Mouse (Mus musculus) embryonic facial prominence, embryonic 12.5 days (tissue): Measurements from ENCODE around the gene Scrt2. TPM values are rescaled to one million over a fixed set of nuclear protein-coding genes. Genes with fewer than 3 reads are reported as not detected.
"Not testable (repeated sequence)": the region's sequence is repeated elsewhere in the genome, so short reads cannot be mapped to it uniquely, and the experiment has no call there.

Source experiments
- ATAC-seq: fragments of 200-750 bp; cut with Nextera tagmentation; 2 replicates; pipeline ENCODE4 v1.8.0; 2017; ENCODE audit not compliant: insufficient number of reproducible peaks, insufficient read depth, low FRiP score, low TSS enrichment
- H3K27ac ChIP-seq: fragments of 300-500 bp; sonication (generic); 2 replicates; pipeline ENCODE4 v1.5.1; 2016; ENCODE audit warnings: mild to moderate bottlenecking
- H3K27me3 ChIP-seq: fragments of 300-500 bp; sonication (generic); 2 replicates; pipeline ENCODE4 v1.6.1; 2016; ENCODE audit warnings: mild to moderate bottlenecking, moderate library complexity
- H3K36me3 ChIP-seq: fragments of 300-500 bp; sonication (generic); 2 replicates; pipeline ENCODE4 v1.6.1; 2016; ENCODE audit warnings: mild to moderate bottlenecking
- H3K4me1 ChIP-seq: fragments of 300-500 bp; sonication (generic); 2 replicates; pipeline ENCODE4 v1.6.1; 2016
- H3K4me2 ChIP-seq: fragments of 300-500 bp; sonication (generic); replicated peaks from 2 replicates; pipeline ENCODE4 v1.6.1; 2016; ENCODE audit warnings: mild to moderate bottlenecking, moderate library complexity
- H3K4me3 ChIP-seq: fragments of 300-500 bp; sonication (generic); 2 replicates; pipeline ENCODE4 v1.5.1; 2016; ENCODE audit warnings: mild to moderate bottlenecking
- H3K9ac ChIP-seq: fragments of 300-500 bp; sonication (generic); 2 replicates; pipeline ENCODE4 v1.6.1; 2016; ENCODE audit warnings: mild to moderate bottlenecking, moderate library complexity
- H3K9me3 ChIP-seq: fragments of 300-500 bp; sonication (generic); 2 replicates; pipeline ENCODE4 v1.6.1; 2016; ENCODE audit warnings: mild to moderate bottlenecking, moderate library complexity
- WGBS: fragments of 180-500 bp; shearing (Covaris S2); methylation state at CpG from one replicate; pipeline ENCODE4 v1.1.7; 2016; 5-methylcytosine and 5-hydroxymethylcytosine counted together
- polyA plus RNA-seq: library from polyadenylated mRNA; unstranded; fragments of >200 nt; fragmentation: Nextera tagmentation; extraction: Ambion mirVana; gene quantifications from 2 replicates; pipeline ENCODE4 v1.2.1, GENCODE M21; 2016

Scrt2 gene
- polyA plus RNA-seq, 1 experiment from 2014 or later, result 1.4 TPM

DNA sequence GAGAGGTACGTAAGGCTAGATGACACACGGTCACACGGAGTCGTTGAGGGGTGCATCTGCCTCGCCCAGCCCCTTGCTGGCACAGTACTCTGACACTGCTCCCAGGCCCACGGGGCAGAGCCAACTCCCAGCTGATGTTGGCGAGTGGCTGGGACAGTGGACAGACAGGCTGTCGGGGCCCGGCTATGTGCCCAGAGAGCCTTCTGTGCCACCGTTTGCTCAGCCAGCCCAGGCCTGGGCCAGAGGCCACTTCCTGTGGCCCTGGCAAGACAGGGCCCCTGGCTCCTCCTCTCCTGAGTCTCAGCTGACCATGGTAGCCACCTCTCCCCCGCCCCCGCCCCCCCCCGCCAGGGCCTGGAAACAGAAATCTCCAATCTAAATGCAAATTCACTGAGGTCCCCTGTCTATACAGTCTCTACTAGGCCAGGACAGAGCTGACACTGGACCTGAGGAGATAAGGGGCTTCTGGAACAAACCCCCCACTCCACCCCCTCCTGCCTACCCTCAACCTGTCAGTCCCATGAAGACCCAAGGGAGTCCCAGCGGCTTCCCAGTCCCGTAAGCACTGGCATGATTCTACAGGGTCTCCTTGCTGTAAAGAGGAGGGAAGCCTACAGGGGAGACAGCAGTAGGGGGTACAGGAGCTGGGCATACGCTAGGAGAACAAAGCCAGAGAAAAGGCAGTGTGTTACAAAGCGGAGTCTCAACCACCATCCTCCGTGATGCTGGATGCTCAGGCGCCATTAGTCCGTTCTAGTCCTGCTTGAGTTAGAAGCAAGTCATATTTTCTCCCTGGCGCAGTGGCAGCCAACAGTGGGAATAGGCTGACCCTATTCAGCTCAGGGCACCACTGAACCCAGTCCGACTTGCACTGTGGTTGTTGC is 24.7 kb upstream of the Scrt2 start:
- no peak overlapping the region for H3K9ac ChIP-seq
- no peak overlapping the region for H3K4me3 ChIP-seq
- H3K9me3 ChIP-seq, result no peaks in the 10 kb centered on the region
- H3K27me3 ChIP-seq, result peaks cover 29% of the 10 kb centered on the region
- no peaks in the 10 kb centered on the region for H3K36me3 ChIP-seq
- H3K27ac ChIP-seq, result no peak overlapping the region
- H3K4me1 ChIP-seq, result no peaks in the 10 kb centered on the region
- H3K4me2 ChIP-seq, result no peak overlapping the region
- no peak for ATAC-seq
- WGBS, result 62% methylated on average over 21 of the region's 22 CpGs

DNA sequence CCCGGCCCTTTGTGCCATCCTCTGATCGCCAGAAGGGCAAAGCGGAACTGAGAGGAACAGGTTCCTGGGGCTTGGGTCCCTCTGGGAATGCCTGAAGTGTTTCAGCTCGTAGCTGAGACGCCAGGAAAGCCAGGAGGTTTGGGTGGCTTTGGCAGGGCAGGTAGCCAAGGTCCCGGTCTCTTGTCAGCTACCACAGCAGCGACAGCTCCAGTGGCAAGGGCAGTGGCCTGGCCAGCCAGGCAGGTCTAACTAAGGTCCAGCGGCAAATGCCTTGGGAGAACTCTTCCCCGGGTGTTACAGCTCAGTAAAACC is 24.1 kb upstream of the Scrt2 start:
- no peak overlapping the region for H3K27ac ChIP-seq
- H3K4me1 ChIP-seq, result no peaks in the 10 kb centered on the region
- no peak for ATAC-seq
- H3K9me3 ChIP-seq, result no peaks in the 10 kb centered on the region
- no peak overlapping the region for H3K4me2 ChIP-seq
- H3K36me3 ChIP-seq, result no peaks in the 10 kb centered on the region
- 72% methylated on average over 9 of the region's 9 CpGs for WGBS
- no peak overlapping the region for H3K4me3 ChIP-seq
- H3K9ac ChIP-seq, result no peak overlapping the region
- peaks cover 23% of the 10 kb centered on the region for H3K27me3 ChIP-seq

DNA sequence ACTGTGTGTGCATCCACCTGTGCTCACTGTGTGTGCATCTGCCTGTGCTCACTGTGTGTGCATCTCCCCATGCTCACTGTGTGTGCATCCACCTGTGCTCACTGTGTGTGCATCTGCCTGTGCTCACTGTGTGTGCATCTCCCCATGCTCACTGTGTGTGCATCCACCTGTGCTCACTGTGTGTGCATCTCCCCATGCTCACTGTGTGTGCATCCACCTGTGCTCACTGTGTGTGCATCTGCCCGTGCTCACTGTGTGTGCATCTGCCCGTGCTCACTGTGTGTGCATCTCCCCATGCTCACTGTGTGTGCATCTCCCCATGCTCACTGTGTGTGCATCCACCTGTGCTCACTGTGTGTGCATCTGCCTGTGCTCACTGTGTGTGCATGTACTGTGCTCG is 18.5 kb upstream of the Scrt2 start:
- not testable (repeated sequence) for H3K27ac ChIP-seq, H3K27me3 ChIP-seq, H3K9ac ChIP-seq, H3K4me3 ChIP-seq, H3K4me2 ChIP-seq, H3K4me1 ChIP-seq, H3K36me3 ChIP-seq, ATAC-seq, H3K9me3 ChIP-seq
- 91% methylated on average over 3 of the region's 3 CpGs for WGBS

- Histone ChIP-seq H3K4me3 (no peak overlapping the region), H3K36me3 (no peaks in the 10 kb centered on the region), H3K27me3 (peaks cover 2% of the 10 kb centered on the region; the same call in 1 of the 2 replicates), H3K4me1 (no peaks in the 10 kb centered on the region), H3K9me3 (no peaks in the 10 kb centered on the region), H3K4me2 (no peak overlapping the region), H3K27ac (no peak overlapping the region), H3K9ac (no peak overlapping the region)
- WGBS, result 45% methylated on average over 11 of the region's 11 CpGs
- ATAC-seq, result peak; percentile 82
Observed at GRCm38 (mm10) chr2:152068660-152069433, 12.5 kb upstream of the Scrt2 start.

GRCm38 (mm10) chr2:152069434-152069786 is 11.9 kb upstream of the Scrt2 start:
- 59% methylated on average over 9 of the region's 9 CpGs for WGBS
- H3K27ac ChIP-seq, result no peak overlapping the region
- no peak overlapping the region for H3K4me3 ChIP-seq

GRCm38 (mm10) chr2:152069941-152070340 is 11.4 kb upstream of the Scrt2 start:
- peaks cover 6% of the 10 kb centered on the region; the same call in 1 of the 2 replicates for H3K27me3 ChIP-seq
- no peak overlapping the region for H3K4me2 ChIP-seq
- no peaks in the 10 kb centered on the region for H3K36me3 ChIP-seq
- H3K9ac ChIP-seq, result no peak overlapping the region
- H3K4me3 ChIP-seq, result no peak overlapping the region
- H3K9me3 ChIP-seq, result no peaks in the 10 kb centered on the region
- 75% methylated on average over 2 of the region's 2 CpGs for WGBS
- no peak for ATAC-seq
- H3K27ac ChIP-seq, result no peak overlapping the region
- H3K4me1 ChIP-seq, result no peaks in the 10 kb centered on the region

More at GRCm38 (mm10) chr2:152069434-152069786, 11.9 kb upstream of the Scrt2 start:
- H3K4me2 ChIP-seq, result no peak overlapping the region
- H3K9me3 ChIP-seq, result no peaks in the 10 kb centered on the region
- no peaks in the 10 kb centered on the region for H3K36me3 ChIP-seq
- no peak overlapping the region for H3K9ac ChIP-seq
- H3K27me3 ChIP-seq, result peaks cover 7% of the 10 kb centered on the region; the same call in 1 of the 2 replicates
- no peaks in the 10 kb centered on the region for H3K4me1 ChIP-seq
- no peak for ATAC-seq

DNA sequence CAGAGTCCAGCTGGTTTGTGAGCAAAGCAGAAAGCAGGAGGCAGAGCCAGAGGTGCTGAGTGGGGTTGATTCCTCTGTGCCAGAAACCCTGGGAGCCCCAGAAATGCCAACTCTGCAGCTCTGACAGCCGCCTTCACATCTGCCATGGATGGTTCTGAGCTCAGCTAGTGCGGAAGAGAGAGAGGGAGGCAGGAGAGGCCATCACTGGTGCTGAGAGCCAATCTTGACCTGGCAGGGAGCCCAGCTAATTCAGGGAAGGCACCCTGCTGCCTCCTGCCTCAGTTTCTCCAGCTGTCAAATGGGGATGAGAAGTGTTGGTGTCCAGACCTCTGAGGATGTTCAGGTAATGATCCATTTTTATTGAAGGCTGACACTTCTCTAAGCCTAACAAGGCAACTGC is 6.8 kb upstream of the Scrt2 start:
- no peak overlapping the region for H3K4me3 ChIP-seq
- no peak overlapping the region for H3K9ac ChIP-seq
- WGBS, result 81% methylated on average over 2 of the region's 2 CpGs
- H3K36me3 ChIP-seq, result no peaks in the 10 kb centered on the region
- H3K27me3 ChIP-seq, result peaks cover 34% of the 10 kb centered on the region
- H3K9me3 ChIP-seq, result no peaks in the 10 kb centered on the region
- H3K4me2 ChIP-seq, result no peak overlapping the region
- no peak overlapping the region for H3K27ac ChIP-seq
- H3K4me1 ChIP-seq, result no peaks in the 10 kb centered on the region
- no peak for ATAC-seq

DNA sequence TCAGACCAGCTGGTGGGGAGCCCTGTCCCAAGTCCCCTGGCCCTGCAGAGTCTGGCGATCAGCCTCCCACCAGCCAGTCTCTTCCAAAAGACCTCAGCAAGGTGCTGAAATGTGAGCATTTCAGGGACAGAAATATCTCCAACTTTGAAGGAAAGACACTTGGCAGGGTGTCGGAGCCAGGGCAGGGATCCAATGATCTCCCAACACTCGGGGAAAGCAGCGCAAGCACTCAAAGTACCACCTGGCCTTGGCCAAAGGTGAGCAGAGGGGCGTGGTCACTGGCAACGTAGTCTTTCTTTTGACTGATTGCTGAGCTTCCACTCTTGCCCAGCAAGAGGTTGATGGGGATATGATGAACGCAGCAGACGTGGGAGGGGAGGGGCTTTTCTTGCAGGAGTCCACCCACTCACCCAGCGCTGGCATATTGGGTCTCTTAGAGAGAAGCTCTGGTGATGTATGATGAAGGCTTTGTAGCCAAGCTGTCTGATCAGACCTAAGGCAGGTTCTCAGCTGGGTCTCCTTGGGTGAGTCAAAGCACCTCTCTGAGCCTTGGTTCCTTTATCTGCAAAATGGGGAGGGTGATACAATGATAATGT is 5.9 kb upstream of the Scrt2 start:
- Histone ChIP-seq H3K4me2 (no peak overlapping the region), H3K36me3 (no peaks in the 10 kb centered on the region), H3K9ac (no peak overlapping the region), H3K4me3 (no peak overlapping the region), H3K27ac (no peak overlapping the region), H3K9me3 (no peaks in the 10 kb centered on the region), H3K27me3 (peaks cover 42% of the 10 kb centered on the region), H3K4me1 (peaks cover 2% of the 10 kb centered on the region; the same call in 1 of the 2 replicates)
- no peak for ATAC-seq
- WGBS, result 51% methylated on average over 9 of the region's 9 CpGs

- ATAC-seq, result no peak
- Histone ChIP-seq H3K4me1 (peaks cover 12% of the 10 kb centered on the region), H3K27ac (no peak overlapping the region), H3K4me2 (no peak overlapping the region), H3K36me3 (no peaks in the 10 kb centered on the region), H3K9ac (no peak overlapping the region), H3K9me3 (no peaks in the 10 kb centered on the region), H3K4me3 (no peak overlapping the region), H3K27me3 (peaks cover 55% of the 10 kb centered on the region)
- 59% methylated on average over 3 of the region's 3 CpGs for WGBS
Observed at GRCm38 (mm10) chr2:152077337-152077736, 4.0 kb upstream of the Scrt2 start.

DNA sequence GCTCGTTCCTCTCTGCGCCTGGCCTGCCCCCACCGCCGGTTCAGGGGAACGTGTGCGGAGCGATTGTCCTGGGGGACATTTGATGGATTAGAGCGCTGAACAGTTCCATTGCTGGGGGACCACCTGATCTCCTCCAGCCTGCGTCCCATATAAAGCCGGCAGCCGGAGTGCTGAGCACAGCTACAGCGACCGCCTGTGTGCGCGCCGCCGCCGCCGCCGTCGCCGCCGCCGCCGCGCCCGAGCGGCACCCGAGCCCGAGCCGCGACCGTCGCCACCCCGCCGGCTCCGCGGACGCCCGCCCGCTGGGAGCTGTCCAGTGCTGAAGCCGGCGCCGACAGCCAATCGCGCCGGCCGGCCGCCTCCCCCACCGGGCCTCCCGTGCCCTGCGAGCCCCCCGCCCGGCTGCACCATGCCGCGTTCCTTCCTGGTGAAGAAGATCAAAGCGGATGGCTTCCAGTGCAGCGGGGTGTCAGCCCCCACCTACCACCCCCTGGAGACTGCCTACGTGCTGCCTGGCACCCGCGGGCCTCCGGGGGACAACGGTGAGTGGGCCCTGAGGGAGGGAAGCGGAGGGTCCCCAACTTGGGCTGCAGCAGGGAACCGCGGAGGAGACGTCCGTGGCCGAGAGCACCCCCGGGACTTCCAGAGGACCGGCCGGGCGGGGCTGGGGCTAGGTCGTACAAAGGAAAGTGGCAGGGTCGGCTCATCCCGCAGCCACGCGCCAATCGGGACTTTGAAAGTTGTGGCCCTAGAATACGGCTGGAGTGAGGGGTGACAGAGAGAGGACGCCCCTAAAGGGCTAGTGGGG is 516 bp downstream of the Scrt2 start:
- peaks cover 12% of the 10 kb centered on the region for H3K4me1 ChIP-seq
- peak; percentile 71 for ATAC-seq
- peaks cover 75% of the 10 kb centered on the region for H3K27me3 ChIP-seq
- H3K27ac ChIP-seq, result peak overlapping the region; percentile 50; the same call in 1 of the 2 replicates
- peak overlapping the region; percentile 33; the same call in 1 of the 2 replicates for H3K9ac ChIP-seq
- under 1% methylated on average over 70 of the region's 81 CpGs for WGBS
- peak overlapping the region; percentile 36 for H3K4me3 ChIP-seq
- H3K36me3 ChIP-seq, result no peaks in the 10 kb centered on the region
- no peaks in the 10 kb centered on the region for H3K9me3 ChIP-seq
- H3K4me2 ChIP-seq, result peak overlapping the region; percentile 66
